Mouse (Mus musculus) forebrain, embryonic 12.5 days (tissue): ENCODE results near the gene Ldlrap1. TPM values are rescaled to one million over a fixed set of nuclear protein-coding genes. Genes with fewer than 3 reads are reported as not detected.

Experiments used
- ATAC-seq: fragments of 200-750 bp; cut with Nextera tagmentation; 2 replicates; pipeline ENCODE4 v1.8.0; 2017; ENCODE audit warnings: moderate TSS enrichment; ENCODE audit not compliant: low FRiP score
- H3K27ac ChIP-seq: fragments of 300-500 bp; sonication (generic); 2 replicates; pipeline ENCODE4 v1.5.1; 2016; ENCODE audit warnings: mild to moderate bottlenecking
- H3K27me3 ChIP-seq: fragments of 300-500 bp; sonication (generic); 2 replicates; pipeline ENCODE4 v1.6.1; 2016; ENCODE audit warnings: mild to moderate bottlenecking
- H3K36me3 ChIP-seq: fragments of 300-500 bp; sonication (generic); replicated peaks from 2 replicates; pipeline ENCODE4 v1.6.1; 2016; ENCODE audit warnings: mild to moderate bottlenecking
- H3K4me1 ChIP-seq: fragments of 300-500 bp; sonication (generic); 2 replicates; pipeline ENCODE4 v1.6.1; 2016
- H3K4me2 ChIP-seq: fragments of 300-500 bp; sonication (generic); 2 replicates; pipeline ENCODE4 v1.6.1; 2016; ENCODE audit warnings: mild to moderate bottlenecking, moderate library complexity
- H3K4me3 ChIP-seq: fragments of 300-500 bp; sonication (generic); replicated peaks from 2 replicates; pipeline ENCODE4 v1.5.1; 2016; ENCODE audit warnings: mild to moderate bottlenecking
- H3K9ac ChIP-seq: fragments of 300-500 bp; sonication (generic); 2 replicates; pipeline ENCODE4 v1.6.1; 2016; ENCODE audit warnings: mild to moderate bottlenecking
- H3K9me3 ChIP-seq: fragments of 300-500 bp; sonication (generic); 2 replicates; pipeline ENCODE4 v1.6.1; 2016
- WGBS: fragments of 180-500 bp; shearing (Covaris S2); methylation state at CpG from one replicate; pipeline ENCODE4 v1.1.7; 2016; 5-methylcytosine and 5-hydroxymethylcytosine counted together
- polyA plus RNA-seq: library from polyadenylated mRNA; unstranded; fragments of >200 nt; fragmentation: Nextera tagmentation; extraction: Ambion mirVana; gene quantifications from 2 replicates; pipeline ENCODE4 v1.2.1, GENCODE M21; 2016

Ldlrap1 gene
- polyA plus RNA-seq, 1 experiment from 2014 or later, result 5.9 TPM

DNA sequence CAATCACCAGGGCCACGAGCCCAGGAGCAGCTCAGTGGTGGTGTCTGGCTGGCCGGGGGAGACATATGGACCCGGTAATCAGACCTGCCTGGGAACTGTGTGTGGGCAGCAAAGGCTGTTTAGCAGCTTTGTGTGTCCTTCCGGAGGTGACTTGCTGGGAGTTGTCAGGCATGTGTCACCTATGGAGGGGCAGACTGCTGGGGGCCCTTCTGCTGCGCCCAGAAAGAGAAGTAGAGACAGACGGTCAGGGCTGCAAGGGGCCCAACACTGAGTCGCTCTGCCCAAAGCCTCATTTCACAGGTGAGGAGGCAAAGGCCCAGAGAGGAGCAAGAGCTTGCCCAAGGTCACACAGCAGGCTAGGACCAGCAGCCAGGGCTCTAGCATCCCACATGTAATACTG lies 2.1 kb upstream of the Ldlrap1 start:
- no peaks in the 10 kb centered on the region for H3K36me3 ChIP-seq
- H3K4me1 ChIP-seq, result peaks cover 20% of the 10 kb centered on the region
- H3K4me3 ChIP-seq, result no peak overlapping the region
- no peak overlapping the region for H3K9ac ChIP-seq
- WGBS, result 83% methylated on average over 7 of the region's 7 CpGs
- H3K9me3 ChIP-seq, result no peaks in the 10 kb centered on the region
- no peak overlapping the region for H3K4me2 ChIP-seq
- H3K27me3 ChIP-seq, result peaks cover 53% of the 10 kb centered on the region
- ATAC-seq, result no peak
- H3K27ac ChIP-seq, result no peak overlapping the region

DNA sequence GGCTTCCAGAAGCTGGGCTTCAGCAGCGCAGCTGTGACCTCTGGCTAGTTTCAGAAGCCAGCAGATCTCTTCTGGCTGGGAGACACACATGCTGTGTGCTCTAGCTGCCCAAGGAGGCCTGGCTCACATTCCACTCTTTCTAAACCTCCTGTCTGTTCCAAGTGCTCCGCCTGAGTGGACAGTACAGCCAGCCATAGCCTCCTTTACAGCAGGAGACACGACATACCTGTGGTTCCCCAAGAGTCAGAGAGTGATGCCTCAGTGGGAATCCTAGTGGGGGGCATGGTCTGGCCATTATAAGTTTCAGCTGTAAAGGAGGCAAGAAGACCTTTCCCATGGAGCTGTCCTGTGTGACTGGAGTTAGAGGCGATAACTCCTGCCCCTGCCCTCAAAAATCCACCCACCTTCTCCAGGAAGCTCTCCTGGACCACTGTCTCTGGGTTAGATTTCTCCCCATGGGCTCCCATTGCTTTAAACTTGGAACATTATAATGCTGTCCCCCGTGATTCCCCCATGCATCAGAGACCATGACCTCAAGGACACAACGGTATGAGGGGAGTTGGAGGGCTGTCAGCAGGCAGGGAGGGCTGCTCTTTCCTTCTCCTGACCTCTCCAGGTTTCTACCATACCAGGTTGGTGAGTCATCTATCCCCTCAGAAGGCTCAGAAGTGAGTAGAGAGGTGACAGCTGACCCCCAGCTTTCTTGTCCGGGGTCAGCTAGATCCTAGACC lies 1.4 kb upstream of the Ldlrap1 start:
- Histone ChIP-seq H3K9me3 (no peaks in the 10 kb centered on the region), H3K9ac (no peak overlapping the region), H3K36me3 (no peaks in the 10 kb centered on the region), H3K4me2 (no peak overlapping the region), H3K4me1 (peaks cover 20% of the 10 kb centered on the region), H3K27me3 (peaks cover 56% of the 10 kb centered on the region), H3K27ac (no peak overlapping the region), H3K4me3 (no peak overlapping the region)
- no peak for ATAC-seq
- WGBS, result 71% methylated on average over 7 of the region's 7 CpGs

DNA sequence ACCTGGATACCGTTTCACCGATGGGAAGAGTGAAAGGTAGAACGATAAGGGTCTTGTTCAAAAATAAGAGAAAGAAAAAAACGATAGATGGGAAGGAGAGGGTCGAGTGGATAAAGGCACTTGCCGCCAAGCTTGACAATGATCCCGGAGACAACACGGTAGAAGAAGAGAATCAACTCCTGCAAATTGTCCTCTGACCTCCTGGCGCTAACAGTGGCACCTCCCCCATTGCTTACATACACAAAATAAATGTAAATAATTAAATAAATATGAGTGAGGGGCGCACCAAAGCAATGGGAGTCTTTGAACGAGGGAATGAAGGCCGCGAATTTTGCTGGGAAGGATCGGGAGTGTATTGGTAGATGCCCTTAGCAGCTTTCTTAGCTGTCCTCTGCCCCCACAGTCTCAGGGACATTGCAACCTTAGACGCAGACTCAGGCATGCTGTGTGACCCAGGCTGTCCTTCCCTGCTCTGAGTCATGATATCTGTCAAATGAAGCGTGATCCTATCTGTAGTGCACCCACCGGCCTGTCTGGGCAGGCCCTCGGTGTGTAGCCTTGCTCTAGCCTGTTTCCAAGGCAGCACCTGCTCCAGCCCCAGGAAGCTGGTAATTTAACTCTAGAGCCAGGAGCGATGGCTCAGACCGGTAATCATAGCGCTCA lies 533 bp upstream of the Ldlrap1 start:
- no peak overlapping the region for H3K27ac ChIP-seq
- peaks cover 20% of the 10 kb centered on the region for H3K4me1 ChIP-seq
- WGBS, result 12% methylated on average over 21 of the region's 21 CpGs

DNA sequence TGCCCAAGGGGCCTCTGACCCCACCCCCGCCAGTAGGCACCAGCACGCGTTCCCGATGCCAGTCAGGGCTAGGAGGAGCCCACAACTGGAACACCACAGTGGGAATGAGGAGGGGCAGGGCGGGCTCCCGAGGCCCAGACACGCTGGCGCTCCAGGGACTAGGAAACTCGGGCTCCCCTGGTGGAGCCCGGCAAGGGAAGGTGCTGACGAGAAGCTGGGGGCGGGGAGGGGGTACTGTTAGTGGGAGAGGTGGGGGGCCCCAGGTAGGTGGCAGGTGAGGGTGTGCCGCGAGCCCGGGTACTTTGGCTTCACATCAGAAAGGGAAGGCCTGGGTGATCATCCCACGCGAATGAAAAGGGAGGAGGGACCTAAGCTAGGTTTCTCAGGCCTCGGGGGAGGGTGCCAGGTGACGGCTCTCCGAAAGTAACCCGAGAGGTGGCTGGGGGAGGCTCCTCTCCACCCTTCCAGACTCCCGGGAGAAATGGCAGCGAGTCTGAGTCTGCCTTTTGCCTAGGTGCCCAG lies 859 bp downstream of the Ldlrap1 start:
- ATAC-seq, result peak; percentile 39; the same call in 1 of the 2 replicates
- no peaks in the 10 kb centered on the region for H3K9me3 ChIP-seq
- no peak overlapping the region for H3K27ac ChIP-seq
- H3K36me3 ChIP-seq, result no peaks in the 10 kb centered on the region
- peak overlapping the region; percentile 73 for H3K4me3 ChIP-seq
- WGBS, result 1% methylated on average over 23 of the region's 23 CpGs
- peak overlapping the region; percentile 98 for H3K4me2 ChIP-seq
- H3K9ac ChIP-seq, result peak overlapping the region; percentile 72
- H3K27me3 ChIP-seq, result peaks cover 56% of the 10 kb centered on the region
- peaks cover 20% of the 10 kb centered on the region for H3K4me1 ChIP-seq

More for the DNA sequence above, 533 bp upstream of the Ldlrap1 start:
- peak overlapping the region; percentile 98 for H3K4me2 ChIP-seq
- ATAC-seq, result no peak; the same call in 1 of the 2 replicates
- H3K4me3 ChIP-seq, result peak overlapping the region; percentile 73
- no peaks in the 10 kb centered on the region for H3K9me3 ChIP-seq
- H3K27me3 ChIP-seq, result peaks cover 56% of the 10 kb centered on the region
- no peaks in the 10 kb centered on the region for H3K36me3 ChIP-seq
- H3K9ac ChIP-seq, result peak overlapping the region; percentile 72

DNA sequence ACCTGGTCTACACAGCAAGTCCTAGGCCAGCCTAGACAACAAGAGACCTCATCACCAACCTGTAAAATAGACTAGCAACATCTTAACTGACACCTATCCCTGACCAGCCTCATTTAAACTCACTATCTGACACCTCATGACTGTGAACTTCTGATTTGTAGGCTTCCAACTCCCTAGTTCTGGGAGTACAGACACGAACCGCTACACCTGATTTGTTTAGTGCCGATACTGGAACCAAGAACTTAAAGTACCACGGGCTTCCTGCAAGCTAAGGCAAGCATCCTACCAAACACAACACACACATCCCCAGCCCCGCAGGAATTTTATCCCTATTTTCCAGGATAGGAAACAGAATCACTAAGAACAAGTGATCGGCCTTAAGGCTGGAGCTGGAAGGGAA lies 1.5 kb downstream of the Ldlrap1 start:
- H3K9ac ChIP-seq, result no peak overlapping the region
- H3K4me2 ChIP-seq, result peak overlapping the region; percentile 98
- 73% methylated on average over 6 of the region's 6 CpGs for WGBS
- H3K27ac ChIP-seq, result no peak overlapping the region
- no peak for ATAC-seq
- no peaks in the 10 kb centered on the region for H3K9me3 ChIP-seq
- H3K27me3 ChIP-seq, result peaks cover 56% of the 10 kb centered on the region
- H3K4me1 ChIP-seq, result peaks cover 20% of the 10 kb centered on the region
- H3K36me3 ChIP-seq, result no peaks in the 10 kb centered on the region
- no peak overlapping the region; the same call in 1 of the 2 replicates for H3K4me3 ChIP-seq

DNA sequence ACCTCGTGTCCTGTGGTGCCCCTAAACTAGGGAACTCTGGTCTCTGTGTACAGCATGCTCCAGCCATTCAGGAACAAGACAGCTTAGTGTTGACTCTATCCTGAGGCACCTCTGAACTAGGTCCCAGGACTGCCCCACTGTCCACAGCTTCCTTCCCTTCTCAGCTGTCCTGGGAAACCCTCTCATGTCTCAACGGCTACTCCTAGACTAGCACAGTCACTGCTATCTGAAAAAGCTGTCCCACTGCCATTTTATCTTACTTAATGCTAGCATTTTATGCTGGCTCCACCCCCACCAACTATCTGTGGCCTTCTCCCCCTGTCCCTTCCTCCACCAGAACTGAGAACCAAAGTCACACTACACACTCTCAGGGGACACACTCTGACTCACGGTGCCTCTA lies 3.5 kb downstream of the Ldlrap1 start:
- H3K36me3 ChIP-seq, result no peaks in the 10 kb centered on the region
- WGBS, result 73% methylated on average over 3 of the region's 3 CpGs
- no peak overlapping the region for H3K9ac ChIP-seq
- no peaks in the 10 kb centered on the region for H3K9me3 ChIP-seq
- no peak overlapping the region for H3K4me3 ChIP-seq
- no peak overlapping the region for H3K4me2 ChIP-seq
- no peak overlapping the region for H3K27ac ChIP-seq
- H3K4me1 ChIP-seq, result peaks cover 20% of the 10 kb centered on the region
- ATAC-seq, result no peak
- peaks cover 47% of the 10 kb centered on the region for H3K27me3 ChIP-seq

DNA sequence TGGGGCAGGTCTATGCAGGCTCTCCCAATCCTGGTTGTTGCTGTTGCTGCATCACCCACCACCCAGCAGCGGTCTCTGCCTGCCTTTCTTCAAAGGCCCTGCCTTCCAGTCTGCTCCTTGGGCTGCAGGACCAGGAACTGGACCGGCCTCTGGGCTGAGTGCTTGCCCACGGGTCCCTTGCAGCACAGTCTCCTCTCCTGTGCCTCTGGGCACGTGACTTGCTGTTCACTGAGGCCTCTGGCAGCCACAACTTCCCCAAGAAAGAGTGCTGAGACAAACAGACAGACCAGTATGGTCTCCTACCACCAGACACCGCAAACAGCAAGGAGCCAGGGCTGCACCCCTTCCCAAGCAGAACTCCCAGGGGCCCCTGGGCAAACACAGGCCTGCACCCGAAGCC lies 5.5 kb downstream of the Ldlrap1 start:
- Histone ChIP-seq H3K4me2 (no peak overlapping the region), H3K27me3 (peaks cover 28% of the 10 kb centered on the region), H3K4me3 (no peak overlapping the region), H3K27ac (no peak overlapping the region), H3K9ac (no peak overlapping the region), H3K9me3 (no peaks in the 10 kb centered on the region), H3K4me1 (peaks cover 7% of the 10 kb centered on the region), H3K36me3 (no peaks in the 10 kb centered on the region)
- no peak for ATAC-seq
- 85% methylated on average over 6 of the region's 6 CpGs for WGBS

DNA sequence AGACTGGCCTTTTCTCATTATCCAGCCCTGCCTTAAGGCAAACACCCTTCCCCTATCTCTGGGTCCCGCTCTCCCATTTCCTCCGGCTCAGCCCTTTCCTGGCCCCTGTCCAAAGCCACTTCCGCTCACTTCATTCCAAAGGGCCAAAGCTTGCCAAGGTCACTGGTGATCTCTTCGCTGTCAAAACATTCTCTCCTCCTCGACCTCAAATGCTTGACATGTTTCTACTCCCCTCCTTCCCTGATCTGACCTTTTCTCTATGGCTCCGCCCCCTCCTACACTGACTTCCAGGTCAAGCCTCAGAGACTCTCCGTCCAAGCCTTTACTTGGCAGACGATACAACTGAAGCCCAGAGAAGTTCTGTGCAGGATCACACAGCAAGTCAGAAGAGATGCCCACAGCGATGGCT lies 7.0 kb downstream of the Ldlrap1 start:
- Histone ChIP-seq H3K27me3 (peaks cover 12% of the 10 kb centered on the region), H3K4me2 (no peak overlapping the region), H3K27ac (no peak overlapping the region), H3K36me3 (no peaks in the 10 kb centered on the region), H3K4me1 (no peaks in the 10 kb centered on the region; the same call in 1 of the 2 replicates), H3K9ac (no peak overlapping the region), H3K4me3 (no peak overlapping the region), H3K9me3 (no peaks in the 10 kb centered on the region)
- ATAC-seq, result no peak
- WGBS, result 73% methylated on average over 9 of the region's 9 CpGs

DNA sequence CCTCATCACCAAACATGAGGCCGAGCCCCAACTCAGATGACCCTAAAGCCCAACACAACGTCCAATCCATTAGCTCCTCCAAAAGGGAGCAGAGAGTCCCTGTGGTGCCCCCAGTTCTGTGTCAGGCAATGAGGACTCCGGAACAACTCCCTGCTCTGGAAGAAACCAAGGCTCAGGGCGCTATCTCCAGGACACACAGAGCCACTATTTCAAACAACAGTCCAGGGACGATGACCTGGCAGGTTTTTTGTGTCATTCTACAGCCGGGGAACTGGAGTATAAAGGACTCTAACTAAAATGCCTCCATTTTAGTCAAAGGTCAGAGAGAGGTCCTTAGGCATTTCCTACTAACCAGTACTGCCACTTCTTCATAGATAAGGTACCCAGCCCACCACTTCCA lies 7.5 kb downstream of the Ldlrap1 start:
- H3K9ac ChIP-seq, result no peak overlapping the region
- no peak overlapping the region for H3K4me2 ChIP-seq
- WGBS, result 88% methylated on average over 6 of the region's 6 CpGs
- no peaks in the 10 kb centered on the region for H3K9me3 ChIP-seq
- no peaks in the 10 kb centered on the region for H3K36me3 ChIP-seq
- H3K27me3 ChIP-seq, result peaks cover 7% of the 10 kb centered on the region
- no peak overlapping the region for H3K27ac ChIP-seq
- H3K4me3 ChIP-seq, result no peak overlapping the region
- no peaks in the 10 kb centered on the region; the same call in 1 of the 2 replicates for H3K4me1 ChIP-seq
- ATAC-seq, result no peak

DNA sequence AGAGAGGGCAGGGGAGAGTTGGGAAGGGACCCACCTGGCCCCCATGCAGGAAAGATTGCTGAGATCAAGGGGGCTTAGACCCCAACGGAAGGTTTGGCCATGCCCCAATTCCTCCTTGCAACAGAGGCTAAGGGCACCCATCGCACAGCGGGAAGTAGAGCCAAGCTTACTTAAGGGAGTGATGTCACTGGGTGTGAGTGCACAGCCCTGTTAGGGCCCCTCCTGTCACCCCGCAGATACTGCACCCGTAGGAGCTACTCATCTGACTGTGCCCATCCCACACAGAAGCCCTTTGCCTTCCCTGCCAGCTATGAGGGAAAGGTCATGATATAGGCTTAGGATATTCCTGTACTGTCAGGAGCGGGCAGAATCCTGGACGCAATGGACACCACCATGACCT lies 8.3 kb downstream of the Ldlrap1 start:
- no peak overlapping the region for H3K27ac ChIP-seq
- no peak for ATAC-seq
- H3K4me2 ChIP-seq, result no peak overlapping the region
- H3K27me3 ChIP-seq, result no peaks in the 10 kb centered on the region
- H3K4me3 ChIP-seq, result no peak overlapping the region
- H3K36me3 ChIP-seq, result no peaks in the 10 kb centered on the region
- H3K9me3 ChIP-seq, result no peaks in the 10 kb centered on the region
- 95% methylated on average over 7 of the region's 7 CpGs for WGBS
- H3K4me1 ChIP-seq, result peaks cover 3% of the 10 kb centered on the region
- H3K9ac ChIP-seq, result no peak overlapping the region

DNA sequence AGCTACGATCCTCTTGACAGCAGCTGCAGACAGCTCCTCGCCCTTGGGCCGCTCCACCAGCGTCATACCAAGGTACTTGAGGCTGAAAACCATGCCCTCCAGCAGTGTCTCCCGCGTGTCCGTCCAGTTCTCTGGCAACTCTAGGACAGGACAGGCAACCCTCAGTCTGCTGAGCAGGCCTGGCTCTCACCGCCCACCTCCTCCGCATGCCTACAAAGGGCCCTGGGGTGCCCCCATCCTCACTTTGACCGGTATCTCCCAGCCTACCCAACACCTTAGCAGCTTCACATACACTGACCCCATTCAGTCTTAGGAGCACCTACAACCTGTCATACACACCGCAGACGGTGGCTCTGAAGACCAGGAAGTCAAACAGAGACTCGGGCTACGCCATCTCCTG lies 8.9 kb downstream of the Ldlrap1 start:
- Histone ChIP-seq H3K4me2 (no peak overlapping the region), H3K36me3 (no peaks in the 10 kb centered on the region), H3K27ac (no peak overlapping the region), H3K9me3 (no peaks in the 10 kb centered on the region), H3K9ac (no peak overlapping the region), H3K27me3 (no peaks in the 10 kb centered on the region), H3K4me3 (no peak overlapping the region), H3K4me1 (peaks cover 10% of the 10 kb centered on the region)
- no peak for ATAC-seq
- 95% methylated on average over 14 of the region's 14 CpGs for WGBS

DNA sequence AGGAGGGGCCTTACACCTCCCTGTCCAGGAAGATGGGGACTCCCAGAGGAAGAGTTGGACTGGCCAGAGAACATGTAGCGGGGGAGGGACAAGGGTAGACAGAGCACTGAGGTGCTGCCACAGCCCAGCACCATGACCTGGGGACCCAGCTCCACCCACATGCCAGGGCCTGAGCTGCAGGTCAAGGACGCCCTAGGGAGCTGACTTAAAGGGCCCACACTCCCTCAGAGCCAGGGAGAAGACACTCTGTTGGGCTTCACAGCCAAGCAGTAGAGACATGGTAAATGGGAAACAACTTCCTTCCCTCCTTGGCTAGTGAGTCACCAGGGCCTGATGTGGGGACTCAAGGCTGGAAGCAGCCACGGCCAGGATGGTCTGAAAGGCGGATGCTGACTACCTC lies 9.5 kb downstream of the Ldlrap1 start:
- Histone ChIP-seq H3K9ac (no peak overlapping the region), H3K27ac (no peak overlapping the region), H3K27me3 (no peaks in the 10 kb centered on the region), H3K36me3 (no peaks in the 10 kb centered on the region), H3K4me3 (no peak overlapping the region), H3K9me3 (no peaks in the 10 kb centered on the region), H3K4me1 (peaks cover 15% of the 10 kb centered on the region), H3K4me2 (no peak overlapping the region)
- no peak for ATAC-seq
- WGBS, result 87% methylated on average over 4 of the region's 4 CpGs
